Mouse (Mus musculus) testis, postnatal 14 days (tissue): ENCODE measurements at regions not wholly inside any gene's neighbourhood (a gene's known extent, or its start where the extent isn't known, plus 50 kb on each side); places are given as distances from the start of the nearest gene placed in this dataset.

Source experiments
- DNase-seq: peaks from one replicate; pipeline ENCODE4 v3.0.0; 2021; ENCODE audit warnings: low spot score

- DNase-seq: no peak
Measured at GRCm38 (mm10) chr3:34522054-34522684, 128.0 kb upstream of the Sox2 start.

- DNase-seq: no peak
Measured at GRCm38 (mm10) chr3:34521357-34522053, 128.7 kb upstream of the Sox2 start.

GRCm38 (mm10) chr3:34512503-34513145 lies 137.6 kb upstream of the Sox2 start:
- DNase-seq: no peak

GRCm38 (mm10) chr3:34510723-34511122 lies 139.5 kb upstream of the Sox2 start:
- no peak for DNase-seq

GRCm38 (mm10) chr3:34509160-34509559 lies 141.0 kb upstream of the Sox2 start:
- DNase-seq: no peak

- no peak for DNase-seq
Measured at GRCm38 (mm10) chr3:34504573-34504894, 145.7 kb upstream of the Sox2 start.

GRCm38 (mm10) chr3:34503874-34504572 lies 146.2 kb upstream of the Sox2 start:
- DNase-seq: no peak

- no peak for DNase-seq
Measured at GRCm38 (mm10) chr3:34496839-34497238, 153.4 kb upstream of the Sox2 start.

- DNase-seq: no peak
Measured at GRCm38 (mm10) chr3:34495615-34496014, 154.6 kb upstream of the Sox2 start.

- DNase-seq: no peak
Measured at GRCm38 (mm10) chr3:34493921-34494320, 156.3 kb upstream of the Sox2 start.

- no peak for DNase-seq
Measured at GRCm38 (mm10) chr3:34489008-34489407, 161.2 kb upstream of the Sox2 start.

GRCm38 (mm10) chr3:34486441-34487050 lies 163.7 kb upstream of the Sox2 start:
- no peak for DNase-seq

- no peak for DNase-seq
Measured at GRCm38 (mm10) chr3:34485345-34486223, 164.6 kb upstream of the Sox2 start.

- DNase-seq: no peak
Measured at GRCm38 (mm10) chr3:34483934-34484333, 166.3 kb upstream of the Sox2 start.

- DNase-seq: no peak
Measured at GRCm38 (mm10) chr3:34481821-34482713, 168.1 kb upstream of the Sox2 start.

- no peak for DNase-seq
Measured at GRCm38 (mm10) chr3:34481314-34481713, 168.9 kb upstream of the Sox2 start.

GRCm38 (mm10) chr3:34474126-34474525 lies 176.1 kb upstream of the Sox2 start:
- no peak for DNase-seq

- DNase-seq: no peak
Measured at GRCm38 (mm10) chr3:34470721-34471120, 179.5 kb upstream of the Sox2 start.

- no peak for DNase-seq
Measured at GRCm38 (mm10) chr3:34469946-34470345, 180.3 kb upstream of the Sox2 start.

- DNase-seq: no peak
Measured at GRCm38 (mm10) chr3:34466312-34466711, 183.9 kb upstream of the Sox2 start.
